Mouse (Mus musculus) thymus, adult 2 months (tissue): ENCODE measurements around the gene Jph3.

ENCODE experiments used
- CTCF ChIP-seq: fragments of 200-500 bp; IDR thresholded peaks from 2 replicates; pipeline ENCODE4 v1.5.1; 2012; ENCODE audit warnings: mild to moderate bottlenecking, control low read depth, low read length, moderate library complexity, borderline replicate concordance; ENCODE audit not compliant: control insufficient read depth, poor library complexity, insufficient read depth; ENCODE audit errors: extremely low read depth
- POLR2A ChIP-seq: fragments of 200-500 bp; IDR thresholded peaks from 2 replicates; pipeline ENCODE4 v1.6.1; 2012; ENCODE audit warnings: mild to moderate bottlenecking, low read length, control low read depth, moderate library complexity; ENCODE audit not compliant: control insufficient read depth, poor library complexity, insufficient read depth; ENCODE audit errors: extremely low read depth

GRCm38 (mm10) chr8:121829777-121830362 is 100.4 kb downstream of the Jph3 start:
- no peak for TF ChIP-seq CTCF
- no peak for TF ChIP-seq POLR2A
